Mouse (Mus musculus): ENCODE measurements around the gene Rassf1.

DNA sequence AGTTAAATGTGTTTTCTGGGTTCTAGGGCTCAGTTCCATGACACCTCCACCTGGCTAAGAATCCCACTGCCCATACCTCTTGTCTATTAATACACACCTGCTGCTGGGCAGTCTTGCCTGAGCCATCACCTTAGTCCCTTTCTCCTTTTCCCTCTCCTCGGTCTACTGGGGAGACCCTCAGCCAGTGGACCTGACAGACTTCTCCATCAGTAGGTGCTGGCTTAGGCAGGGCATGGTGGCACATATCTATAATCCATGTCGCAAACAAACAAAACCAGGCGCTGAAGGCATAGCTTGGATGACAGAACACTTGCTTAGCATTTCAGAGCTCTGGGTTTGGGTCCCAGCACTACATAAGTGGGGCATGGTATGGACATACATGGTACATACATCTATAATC lies 12.6 kb upstream of the Rassf1 start:
- TF ChIP-seq MAFK (IDR thresholded peaks at IDR 0.05; ENCODE audit: insufficient read depth, low read depth, low read length) = no peak
- TF ChIP-seq HCFC1 (IDR thresholded peaks at IDR 0.05; ENCODE audit: borderline replicate concordance, insufficient read depth, low read length) = no peak
- no peak for TF ChIP-seq ZNF384 (IDR thresholded peaks at IDR 0.05; ENCODE audit: low read depth, low read length)

Measured in ES-E14 (cell line).